Mouse (Mus musculus): Measurements from ENCODE around the gene Zfp229. TPM values are rescaled to one million over a fixed set of nuclear protein-coding genes. Genes with fewer than 3 reads are reported as not detected.

Zfp229 gene
- total and polyA plus RNA-seq, 3 experiments: 2.3 to 2.6 TPM; not detected in 1

DNA sequence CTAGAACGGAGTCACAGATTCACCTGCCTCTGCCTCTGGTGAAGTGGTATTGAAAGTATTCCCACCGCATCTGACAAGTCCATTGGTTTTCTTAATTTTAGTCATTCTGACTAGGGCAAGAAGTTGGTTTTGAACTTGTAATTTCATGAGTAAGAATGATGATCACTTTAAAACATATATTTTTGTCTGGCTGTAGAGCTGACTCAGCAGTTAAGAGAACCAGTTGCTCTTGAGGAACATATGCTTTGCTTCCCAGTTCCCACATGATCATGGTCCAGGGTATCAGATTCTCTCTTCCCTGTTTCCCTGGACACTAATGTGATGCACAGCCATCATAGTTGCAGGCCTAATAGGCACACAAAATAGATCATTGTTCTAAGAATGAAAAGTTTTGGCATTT is 39.7 kb downstream of the Zfp229 start:
- TF ChIP-seq NELFE (IDR thresholded peaks at IDR 0.05; ENCODE audit: low read depth, low read length): no peak
- no peak for TF ChIP-seq ETS1 (IDR thresholded peaks at IDR 0.05; ENCODE audit: low read depth, low read length)
- TF ChIP-seq POLR2AphosphoS2 (IDR thresholded peaks at IDR 0.05; ENCODE audit: low read length): no peak
- no peak for TF ChIP-seq CHD1 (IDR thresholded peaks at IDR 0.05; ENCODE audit: low read depth, low read length)
- TF ChIP-seq EP300 (IDR thresholded peaks at IDR 0.05; ENCODE audit: low read depth in 1 of 2, low read length in 2 of 2): no peak
- no peak for TF ChIP-seq POLR2A (IDR thresholded peaks at IDR 0.05; ENCODE audit: control insufficient read depth in 1 of 2, insufficient read depth in 1 of 2, low read depth in 1 of 2, low read length in 2 of 2, poor library complexity in 1 of 2)
- TF ChIP-seq SMC3 (IDR thresholded peaks at IDR 0.05; ENCODE audit: low read depth, low read length): no peak
- TF ChIP-seq HCFC1 (IDR thresholded peaks at IDR 0.05; ENCODE audit: low read depth, low read length): no peak
- no peak for TF ChIP-seq GATA1 (IDR thresholded peaks at IDR 0.05; ENCODE audit: low read depth, low read length)
- TF ChIP-seq NRF1 (IDR thresholded peaks at IDR 0.05; ENCODE audit: insufficient read depth, low read depth, low read length, poor library complexity, severe bottlenecking): no peak
- no peak for TF ChIP-seq JUND (IDR thresholded peaks at IDR 0.05; ENCODE audit: low read depth, low read length)
- no peak for TF ChIP-seq MAZ (IDR thresholded peaks at IDR 0.05; ENCODE audit: low read depth, low read length)
- no peak for TF ChIP-seq USF2 (IDR thresholded peaks at IDR 0.05; ENCODE audit: borderline replicate concordance in 1 of 2, insufficient read depth in 1 of 2, low read depth in 1 of 2, low read length in 2 of 2)
- TF ChIP-seq MAX (IDR thresholded peaks at IDR 0.05; ENCODE audit: low read length): no peak
- Histone ChIP-seq H3K79me2 (ENCODE audit: control insufficient read depth, insufficient read depth, low read length, poor library complexity) (no peaks in the 10 kb centered on the region), H3K9me3 (replicated peaks; ENCODE audit: insufficient read depth, low read length) (no peaks in the 10 kb centered on the region), H3K36me3 (ENCODE audit: control insufficient read depth in 1 of 2, insufficient read depth in 2 of 2, low read length in 2 of 2) (no peaks in the 10 kb centered on the region), H3K27me3 (ENCODE audit: control insufficient read depth in 1 of 2, insufficient read depth in 2 of 2, low read length in 2 of 2) (no peaks in the 10 kb centered on the region), H3K4me1 (ENCODE audit: control insufficient read depth in 1 of 2, insufficient read depth in 2 of 2, low read length in 2 of 2) (no peaks in the 10 kb centered on the region), H3K27ac (ENCODE audit: control insufficient read depth, low read depth, low read length) (no peak overlapping the region), H3K4me3 (ENCODE audit: control insufficient read depth in 1 of 2, insufficient read depth in 1 of 2, low read depth in 2 of 2, low read length in 2 of 2) (no peak overlapping the region), H3K9ac (ENCODE audit: control insufficient read depth, low read depth, low read length, poor library complexity, severe bottlenecking) (no peak overlapping the region)
- DNase-seq (ENCODE audit: low read depth, low spot score): no peak

DNA sequence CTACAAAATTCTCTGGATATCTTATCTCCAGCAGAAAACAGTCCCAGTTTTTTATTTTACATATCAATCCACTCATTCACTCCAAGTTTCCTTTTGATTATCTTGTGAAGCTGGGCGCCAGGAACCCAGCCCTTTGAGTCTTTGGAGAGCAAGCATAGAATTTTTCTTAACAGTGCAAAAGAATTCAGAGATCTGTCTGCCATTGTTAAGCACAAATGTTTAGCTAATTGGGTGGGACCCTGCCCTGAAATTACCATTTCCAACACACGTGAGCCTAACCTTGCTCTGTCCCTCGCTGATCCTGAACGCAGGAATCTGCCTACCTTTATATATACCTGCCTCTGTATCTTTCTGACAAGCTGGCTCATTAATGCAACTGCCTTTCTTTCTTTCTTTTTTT is 61.7 kb downstream of the Zfp229 start:
- no peaks in the 10 kb centered on the region for H3K36me3 ChIP-seq (ENCODE audit: control insufficient read depth in 1 of 2, insufficient read depth in 2 of 2, low read length in 2 of 2)
- no peaks in the 10 kb centered on the region for H3K9me3 ChIP-seq (replicated peaks; ENCODE audit: insufficient read depth, low read length)
- H3K27me3 ChIP-seq (ENCODE audit: control insufficient read depth in 1 of 2, insufficient read depth in 2 of 2, low read length in 2 of 2): no peaks in the 10 kb centered on the region; a peak in 1 of 4 replicates
- no peak overlapping the region for H3K9ac ChIP-seq (ENCODE audit: control insufficient read depth, low read depth, low read length, poor library complexity, severe bottlenecking)
- no peaks in the 10 kb centered on the region for H3K79me2 ChIP-seq (ENCODE audit: control insufficient read depth, insufficient read depth, low read length, poor library complexity)
- H3K4me3 ChIP-seq (ENCODE audit: control insufficient read depth in 1 of 2, insufficient read depth in 1 of 2, low read depth in 2 of 2, low read length in 2 of 2): no peak overlapping the region
- TF ChIP-seq MAFK (IDR thresholded peaks at IDR 0.05; ENCODE audit: borderline replicate concordance, low read depth, low read length) (no peak), MAZ (IDR thresholded peaks at IDR 0.05; ENCODE audit: low read depth, low read length) (no peak), GABPA (IDR thresholded peaks at IDR 0.05; ENCODE audit: low read depth, low read length) (no peak), GATA1 (IDR thresholded peaks at IDR 0.05; ENCODE audit: low read depth, low read length) (no peak), JUND (IDR thresholded peaks at IDR 0.05; ENCODE audit: low read depth, low read length) (no peak), MYC (IDR thresholded peaks at IDR 0.05; ENCODE audit: low read depth, low read length) (no peak), POLR2A (IDR thresholded peaks at IDR 0.05; ENCODE audit: control insufficient read depth in 1 of 2, insufficient read depth in 1 of 2, low read depth in 1 of 2, low read length in 2 of 2, poor library complexity in 1 of 2) (no peak), USF2 (IDR thresholded peaks at IDR 0.05; ENCODE audit: borderline replicate concordance in 1 of 2, insufficient read depth in 1 of 2, low read depth in 1 of 2, low read length in 2 of 2) (no peak), NRF1 (IDR thresholded peaks at IDR 0.05; ENCODE audit: insufficient read depth, low read depth, low read length, poor library complexity, severe bottlenecking) (no peak), RCOR1 (IDR thresholded peaks at IDR 0.05; ENCODE audit: low read depth, low read length) (no peak), CHD2 (IDR thresholded peaks at IDR 0.05; ENCODE audit: low read length) (no peak), RAD21 (IDR thresholded peaks at IDR 0.05; ENCODE audit: low read depth, low read length) (no peak), USF1 (IDR thresholded peaks at IDR 0.05; ENCODE audit: low read depth, low read length) (no peak), POLR2AphosphoS2 (IDR thresholded peaks at IDR 0.05; ENCODE audit: low read length) (no peak), MYB (IDR thresholded peaks at IDR 0.05; ENCODE audit: low read depth, low read length) (no peak), KAT2A (conservative IDR thresholded peaks at IDR 0.05; ENCODE audit: low read depth, low read length) (no peak), ZMIZ1 (IDR thresholded peaks at IDR 0.05; ENCODE audit: low read depth, low read length) (no peak), ZNF384 (IDR thresholded peaks at IDR 0.05; ENCODE audit: low read depth, low read length) (no peak)
- H3K27ac ChIP-seq (ENCODE audit: control insufficient read depth, low read depth, low read length): no peak overlapping the region
- DNase-seq (ENCODE audit: low read depth, low spot score): no peak
- H3K4me1 ChIP-seq (ENCODE audit: control insufficient read depth in 1 of 2, insufficient read depth in 2 of 2, low read length in 2 of 2): no peaks in the 10 kb centered on the region

All from MEL (cell line).